Mouse (Mus musculus) kidney, adult 2 months (tissue): ENCODE data around the gene Vsig8.

Experiments
- CTCF ChIP-seq: fragments of 200-500 bp; conservative IDR thresholded peaks from 2 replicates; pipeline ENCODE4 v1.5.1; 2011; ENCODE audit warnings: low read depth, mild to moderate bottlenecking, control low read depth, low read length, moderate library complexity, mixed read lengths; ENCODE audit not compliant: insufficient read depth, insufficient read length
- POLR2A ChIP-seq: fragments of 200-500 bp; IDR thresholded peaks from one replicate; pipeline ENCODE4 v1.6.1; 2011; ENCODE audit warnings: low read depth, low read length, control low read depth

GRCm38 (mm10) chr1:172508172-172508571 is 47.6 kb upstream of the Vsig8 start:
- TF ChIP-seq POLR2A (no peak), CTCF (no peak)
